Comparison of ENCODE assay signal across 32 mouse cellular contexts in the genomic region with DNA sequence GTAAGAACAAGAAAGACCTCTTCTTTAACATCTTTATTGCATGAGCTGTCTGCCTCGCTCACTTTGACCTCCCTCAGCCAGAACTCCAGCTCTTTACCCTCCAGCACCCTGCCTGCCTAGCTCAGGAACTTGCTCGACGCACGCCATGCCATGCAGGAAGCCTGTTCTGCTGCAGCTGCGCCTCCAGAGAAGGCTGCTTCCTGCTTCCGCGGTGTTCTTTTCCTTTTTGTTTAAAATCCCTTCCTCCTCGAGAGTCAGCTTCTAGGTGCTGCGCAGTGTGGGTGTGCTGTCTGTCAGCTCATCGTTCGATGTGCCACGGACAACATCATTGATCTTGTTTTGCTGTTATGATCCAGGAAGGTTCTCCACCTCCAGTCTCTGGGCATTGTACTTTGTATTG. TPM values are rescaled to one million over a fixed set of nuclear protein-coding genes. Genes with fewer than 3 reads are reported as not detected.
DNase-seq lines count a peak whose midpoint lies in the region; ATAC-seq lines count a peak whose summit lies in the region.
"Had no signal": no experiment of that assay in that cellular context is flagged by ENCODE, and none has a peak within 500 bp of the region (broad histone marks: within the 10 kb centered on the region; RNA-seq: fewer than 3 reads in every experiment).

No protein-coding gene starts in this region.

- 60% methylated on average over 12 of the region's 12 CpGs for WGBS in liver, embryonic 12.5 days (ENCODE audit: insufficient replicate concordance)
- 63% methylated on average over 12 of the region's 12 CpGs for WGBS in liver, embryonic 11.5 days
- WGBS in kidney, embryonic 15.5 days, result 75% methylated on average over 12 of the region's 12 CpGs

- peak; percentile 20; the same call in 1 of the 2 replicates for ATAC-seq in liver, embryonic 12.5 days
- no peak for ATAC-seq in liver, embryonic 11.5 days (replicated peaks; ENCODE audit: low FRiP score)
- ATAC-seq in common myeloid progenitor, adult 5-6 weeks (replicated peaks; ENCODE audit: low read depth, poor library complexity, severe bottlenecking), result 0 out of 2 replicates have a peak, but pooled peaks have one; percentile 20
- no peak for ATAC-seq in kidney, embryonic 15.5 days (replicated peaks; ENCODE audit: low FRiP score)
- ATAC-seq: activated CD4-positive, CD25-positive, alpha-beta regulatory T cell, adult 4 months; forebrain, embryonic 16.5 days; hindbrain, embryonic 16.5 days; lung, postnatal 0 days had no signal

- no peaks in the 10 kb centered on the region for H3K4me1 ChIP-seq in liver, embryonic 12.5 days
- H3K4me1 ChIP-seq in liver, embryonic 11.5 days (replicated peaks; ENCODE audit: control insufficient read depth, insufficient read depth, low read length), result no peaks in the 10 kb centered on the region
- H3K4me1 ChIP-seq in kidney, embryonic 15.5 days, result no peaks in the 10 kb centered on the region
- H3K4me1 ChIP-seq: embryonic facial prominence, embryonic 12.5 days; forebrain, embryonic 10.5 days; heart, embryonic 12.5 days; hindbrain, embryonic 10.5 days; limb, embryonic 10.5 days; limb, embryonic 15.5 days; neural tube, embryonic 13.5 days had no signal

- H3K36me3 ChIP-seq in liver, embryonic 12.5 days, result peaks cover 18% of the 10 kb centered on the region
- peaks cover 10% of the 10 kb centered on the region; the same call in 1 of the 2 replicates for H3K36me3 ChIP-seq in liver, embryonic 11.5 days (ENCODE audit: control insufficient read depth, insufficient read depth, low read length)
- H3K36me3 ChIP-seq in kidney, embryonic 15.5 days, result peaks cover 36% of the 10 kb centered on the region

- no peak overlapping the region for H3K9ac ChIP-seq in liver, embryonic 12.5 days
- H3K9ac ChIP-seq in liver, embryonic 11.5 days (ENCODE audit: low read depth, low read length), result no peak overlapping the region
- no peak overlapping the region for H3K9ac ChIP-seq in kidney, embryonic 15.5 days
- H3K9ac ChIP-seq: embryonic facial prominence, embryonic 12.5 days; heart, embryonic 12.5 days; limb, embryonic 15.5 days; neural tube, embryonic 13.5 days had no signal

- H3K27me3 ChIP-seq in liver, embryonic 12.5 days (replicated peaks), result no peaks in the 10 kb centered on the region
- no peaks in the 10 kb centered on the region for H3K27me3 ChIP-seq in liver, embryonic 11.5 days (replicated peaks; ENCODE audit: control insufficient read depth, insufficient read depth, low read length)
- no peaks in the 10 kb centered on the region for H3K27me3 ChIP-seq in kidney, embryonic 15.5 days
- H3K27me3 ChIP-seq: CH12.LX; embryonic facial prominence, embryonic 12.5 days; heart, embryonic 12.5 days; limb, embryonic 15.5 days; neural tube, embryonic 13.5 days had no signal

- no peak overlapping the region for H3K4me2 ChIP-seq in liver, embryonic 12.5 days
- no peak overlapping the region for H3K4me2 ChIP-seq in liver, embryonic 11.5 days
- H3K4me2 ChIP-seq in kidney, embryonic 15.5 days, result no peak overlapping the region
- H3K4me2 ChIP-seq: embryonic facial prominence, embryonic 12.5 days; heart, embryonic 12.5 days; limb, embryonic 15.5 days; midbrain, embryonic 11.5 days; neural tube, embryonic 13.5 days had no signal

- no peak overlapping the region for H3K4me3 ChIP-seq in liver, embryonic 12.5 days
- no peak overlapping the region for H3K4me3 ChIP-seq in liver, embryonic 11.5 days (ENCODE audit: low read depth, low read length)
- H3K4me3 ChIP-seq in kidney, embryonic 15.5 days (replicated peaks), result no peak overlapping the region
- H3K4me3 ChIP-seq: embryonic facial prominence, embryonic 12.5 days; forebrain, embryonic 10.5 days; gastrocnemius, adult 2 months; heart, adult 2 months; heart, embryonic 12.5 days; hindbrain, embryonic 10.5 days; limb, embryonic 10.5 days; limb, embryonic 15.5 days; myocyte; neural tube, embryonic 13.5 days had no signal

- H3K9me3 ChIP-seq in liver, embryonic 12.5 days (replicated peaks), result no peaks in the 10 kb centered on the region
- no peaks in the 10 kb centered on the region for H3K9me3 ChIP-seq in liver, embryonic 11.5 days (ENCODE audit: control insufficient read depth, low read length)
- H3K9me3 ChIP-seq in kidney, embryonic 15.5 days (replicated peaks), result no peaks in the 10 kb centered on the region
- H3K9me3 ChIP-seq: embryonic facial prominence, embryonic 12.5 days; forebrain, embryonic 10.5 days; heart, embryonic 12.5 days; hindbrain, embryonic 10.5 days; limb, embryonic 10.5 days; limb, embryonic 15.5 days had no signal

- H3K27ac ChIP-seq in liver, embryonic 12.5 days, result no peak overlapping the region
- H3K27ac ChIP-seq in liver, embryonic 11.5 days (ENCODE audit: low read depth, low read length), result no peak overlapping the region
- H3K27ac ChIP-seq in kidney, embryonic 15.5 days, result no peak overlapping the region
- H3K27ac ChIP-seq: embryonic facial prominence, embryonic 12.5 days; forebrain, embryonic 10.5 days; gastrocnemius, adult 2 months; heart, adult 2 months; hindbrain, embryonic 10.5 days; kidney, postnatal 0 days; limb, embryonic 10.5 days; limb, embryonic 15.5 days; macrophage; neural tube, embryonic 13.5 days had no signal

- DNase-seq in liver, embryonic 11.5 days (ENCODE audit: low spot score), result no peak
- peak; percentile 53 for DNase-seq in naive thymus-derived CD4-positive, alpha-beta T cell, adult 2 months (ENCODE audit: low read depth)
- peak; percentile 31 to 48 for DNase-seq in thymus, postnatal 36 days
- DNase-seq in kidney, adult 9 months, result no peak
- DNase-seq: adrenal gland, adult 2 months; cerebellum, adult 2 months; cerebellum, postnatal 25 days; gastrocnemius, adult 2 months; gastrocnemius, postnatal 36 days; heart, adult 2 months; kidney, adult 18-20 months; kidney, postnatal 4 days had no signal

RNA-seq across cellular contexts. Expression of gene Zfp146, which starts 6.9 kb away (rescaled TPM):
- 6.8 and 6.9 TPM in 2 replicates for polyA plus RNA-seq in liver, embryonic 12.5 days (2016; fragmentation: Nextera tagmentation; extraction: Ambion mirVana)
- 7.5 and 8.8 TPM in 2 replicates for polyA plus RNA-seq in liver, embryonic 11.5 days (2014; fragmentation: Nextera tagmentation; extraction: Ambion mirVana)
- total RNA-seq in common myeloid progenitor, adult 5-6 weeks (2017), result 113 and 122 TPM in 2 replicates
- polyA plus RNA-seq in kidney, embryonic 15.5 days (2015; fragmentation: Nextera tagmentation; extraction: Ambion mirVana), result 17.8 and 20.2 TPM in 2 replicates

RNA-seq across cellular contexts. Expression of gene Cox7a1, which starts 7.5 kb away (rescaled TPM):
- 4.4 and 6.2 TPM in 2 replicates for polyA plus RNA-seq in liver, embryonic 12.5 days (2016; fragmentation: Nextera tagmentation; extraction: Ambion mirVana)
- polyA plus RNA-seq in liver, embryonic 11.5 days (2014; fragmentation: Nextera tagmentation; extraction: Ambion mirVana), result 4.7 and 5.1 TPM in 2 replicates
- total RNA-seq in common myeloid progenitor, adult 5-6 weeks (2017), result not detected in 2 replicates
- polyA plus RNA-seq in kidney, embryonic 15.5 days (2015; fragmentation: Nextera tagmentation; extraction: Ambion mirVana), result 11.1 and 11.7 TPM in 2 replicates
- total RNA-seq: midbrain, postnatal 0 days had no signal

RNA-seq across cellular contexts. Expression of gene Capns1, which starts 22.1 kb away (rescaled TPM):
- polyA plus RNA-seq in liver, embryonic 12.5 days (2016; fragmentation: Nextera tagmentation; extraction: Ambion mirVana), result 42.6 and 49.2 TPM in 2 replicates
- 45.1 and 54.9 TPM in 2 replicates for polyA plus RNA-seq in liver, embryonic 11.5 days (2014; fragmentation: Nextera tagmentation; extraction: Ambion mirVana)
- 116 and 136 TPM in 2 replicates for total RNA-seq in common myeloid progenitor, adult 5-6 weeks (2017)
- 90.8 and 98.8 TPM in 2 replicates for polyA plus RNA-seq in kidney, embryonic 15.5 days (2015; fragmentation: Nextera tagmentation; extraction: Ambion mirVana)

RNA-seq across cellular contexts. Expression of gene Zfp382, which starts 54.7 kb away (rescaled TPM):
- 2.5 and 3.0 TPM in 2 replicates for polyA plus RNA-seq in liver, embryonic 12.5 days (2016; fragmentation: Nextera tagmentation; extraction: Ambion mirVana)
- polyA plus RNA-seq in liver, embryonic 11.5 days (2014; fragmentation: Nextera tagmentation; extraction: Ambion mirVana), result 2.8 and 2.9 TPM in 2 replicates
- 5.1 and 6.8 TPM in 2 replicates for total RNA-seq in common myeloid progenitor, adult 5-6 weeks (2017)
- 8.6 and 8.7 TPM in 2 replicates for polyA plus RNA-seq in kidney, embryonic 15.5 days (2015; fragmentation: Nextera tagmentation; extraction: Ambion mirVana)

RNA-seq across cellular contexts. Expression of gene Polr2i, which starts 55.3 kb away (rescaled TPM):
- polyA plus RNA-seq in liver, embryonic 12.5 days (2016; fragmentation: Nextera tagmentation; extraction: Ambion mirVana), result 73.4 and 79.5 TPM in 2 replicates
- polyA plus RNA-seq in liver, embryonic 11.5 days (2014; fragmentation: Nextera tagmentation; extraction: Ambion mirVana), result 109 and 129 TPM in 2 replicates
- 37.3 and 65.1 TPM in 2 replicates for total RNA-seq in common myeloid progenitor, adult 5-6 weeks (2017)
- 148 and 152 TPM in 2 replicates for polyA plus RNA-seq in kidney, embryonic 15.5 days (2015; fragmentation: Nextera tagmentation; extraction: Ambion mirVana)

Comparison
In these comparisons a context has a peak if more than half of its experiments do, and no peak if none do; other contexts are left out.
1. ATAC-seq: peak in liver, embryonic 12.5 days (single experiment) and common myeloid progenitor, adult 5-6 weeks (single experiment); none in liver, embryonic 11.5 days (single experiment) and kidney, embryonic 15.5 days (single experiment).
2. DNase-seq: peak in naive thymus-derived CD4-positive, alpha-beta T cell, adult 2 months (single experiment) and thymus, postnatal 36 days (2 of 2); none in liver, embryonic 11.5 days (single experiment) and kidney, adult 9 months (single experiment).